Mouse (Mus musculus): ENCODE measurements around the gene Zfhx3.

Gene Zfhx3

DNA sequence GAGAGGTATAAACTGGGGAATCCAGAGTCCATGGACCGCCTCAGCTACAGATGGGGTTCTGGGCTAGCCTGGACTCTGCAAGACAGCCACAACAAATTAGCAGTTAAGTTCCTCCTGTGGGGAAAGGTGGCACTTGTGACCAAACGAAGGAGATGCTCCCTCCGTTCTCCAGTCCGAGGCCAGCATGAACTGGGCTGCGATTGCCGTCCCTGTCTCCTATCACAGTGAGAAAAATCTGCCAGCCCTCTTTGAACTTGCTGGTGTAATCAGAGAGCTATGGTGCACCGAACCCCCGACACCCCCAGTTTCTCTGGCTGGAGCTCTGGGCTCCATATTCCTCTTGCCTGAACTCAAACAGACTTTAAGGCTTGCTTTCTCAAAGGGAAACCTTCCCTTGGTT, 945.4 kb downstream of the Zfhx3 start:
- DNase-seq (ENCODE audit: low spot score in 2 of 2): peak in 1 of 2 experiments; percentile 38

DNA sequence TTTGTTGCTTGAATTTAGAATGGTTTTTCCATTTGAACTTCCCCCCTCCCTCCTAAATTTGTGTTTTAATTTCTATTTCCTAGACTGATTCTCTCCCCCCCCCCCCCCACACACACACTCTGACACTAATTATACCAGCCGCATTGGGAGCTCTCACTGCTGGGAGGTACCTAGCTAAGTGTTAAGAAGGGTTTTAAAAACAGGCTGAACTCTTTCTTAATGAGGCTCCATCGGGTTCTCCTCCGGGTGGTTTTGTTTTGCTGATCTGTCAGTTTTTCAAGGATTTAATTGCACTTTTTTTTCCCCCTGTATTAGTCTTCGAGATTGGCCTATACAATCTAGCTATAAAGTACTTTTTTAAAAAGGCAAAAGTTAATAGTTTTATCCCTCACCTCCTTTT, 946.5 kb downstream of the Zfhx3 start:
- no peak for DNase-seq (ENCODE audit: low spot score in 2 of 2)

DNA sequence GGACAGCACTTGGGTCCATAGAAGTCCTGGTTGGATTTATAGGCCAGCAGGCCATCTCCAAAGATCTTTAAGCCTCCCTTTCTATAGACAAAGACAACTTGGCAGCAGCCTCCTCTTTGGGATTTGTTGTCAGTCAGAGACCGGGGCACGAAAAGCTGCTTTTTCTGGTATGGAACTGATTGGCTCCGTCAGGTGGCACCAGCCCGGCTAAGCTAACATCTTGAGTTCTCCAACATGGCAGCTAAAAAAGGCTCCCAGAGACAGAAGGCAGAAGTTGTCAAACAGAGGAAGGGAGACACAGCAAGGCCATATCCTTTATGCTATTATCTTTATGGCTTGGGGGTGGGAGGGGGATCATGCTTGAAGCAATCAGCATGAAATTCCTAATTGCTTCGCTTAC, 947.0 kb downstream of the Zfhx3 start:
- DNase-seq (ENCODE audit: low spot score in 2 of 2): no peak

DNA sequence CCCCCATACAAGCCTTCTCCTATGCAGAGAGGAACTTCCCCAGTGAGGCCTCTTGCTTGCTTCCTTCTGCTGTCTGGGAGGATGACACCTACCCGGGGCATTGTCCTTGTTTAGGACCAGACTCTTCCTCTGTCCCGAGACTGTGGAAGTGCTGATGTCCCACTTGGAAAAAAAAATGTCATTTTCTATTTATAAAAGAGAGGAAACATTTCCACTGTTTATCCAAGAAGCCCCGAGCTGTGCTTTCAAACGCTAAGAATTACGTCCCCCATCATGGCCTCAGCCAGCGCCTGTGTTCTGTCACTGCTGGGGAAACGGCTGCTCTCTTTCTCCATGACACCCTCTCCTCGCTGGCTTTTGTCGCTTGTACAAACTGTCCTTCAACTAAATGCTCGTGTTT, 951.8 kb downstream of the Zfhx3 start:
- DNase-seq (ENCODE audit: low spot score in 2 of 2): no peak

DNA sequence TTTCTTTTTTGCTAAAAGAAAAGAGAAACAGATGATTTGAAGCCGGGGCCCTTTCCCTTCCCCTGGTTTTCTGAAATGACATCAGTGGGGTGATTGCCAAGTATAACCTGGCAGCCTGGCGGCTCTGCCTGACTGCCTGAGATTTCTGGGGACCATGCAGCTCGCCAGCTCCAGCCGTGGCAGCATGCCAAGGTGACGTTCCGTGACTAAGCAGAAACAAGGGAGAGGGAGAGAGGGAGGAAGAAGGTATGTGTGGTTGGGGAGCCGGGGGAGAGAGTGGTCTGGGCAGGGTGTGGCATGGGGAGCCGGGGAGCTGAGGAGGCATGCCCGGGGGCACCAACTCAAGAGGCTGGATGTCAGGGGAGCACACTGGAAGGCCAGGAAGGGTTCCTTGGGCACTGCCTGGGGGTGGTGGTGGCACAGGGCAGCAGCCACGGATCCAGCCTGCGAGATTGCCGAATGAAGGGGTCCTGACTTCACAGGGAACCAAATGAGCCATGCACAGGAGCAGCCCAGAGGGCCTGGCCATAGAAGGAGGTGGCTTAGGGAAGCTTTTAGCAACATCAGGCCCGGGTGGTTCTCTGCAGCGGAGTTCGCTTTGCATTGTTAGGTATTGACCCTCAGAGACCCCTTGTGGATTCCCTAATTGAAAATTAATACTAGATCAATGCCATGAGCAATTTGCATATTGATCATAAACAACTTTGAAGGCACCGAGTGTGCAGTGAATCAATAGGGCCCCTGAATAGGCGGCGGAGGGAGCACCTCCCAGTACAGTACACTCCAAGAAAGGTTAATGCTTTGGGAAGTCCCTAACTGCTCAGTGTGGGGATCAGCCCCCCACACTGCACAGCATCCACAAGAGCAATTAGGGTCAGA, 954.3 kb downstream of the Zfhx3 start:
- no peak for DNase-seq (ENCODE audit: low spot score in 2 of 2)

DNA sequence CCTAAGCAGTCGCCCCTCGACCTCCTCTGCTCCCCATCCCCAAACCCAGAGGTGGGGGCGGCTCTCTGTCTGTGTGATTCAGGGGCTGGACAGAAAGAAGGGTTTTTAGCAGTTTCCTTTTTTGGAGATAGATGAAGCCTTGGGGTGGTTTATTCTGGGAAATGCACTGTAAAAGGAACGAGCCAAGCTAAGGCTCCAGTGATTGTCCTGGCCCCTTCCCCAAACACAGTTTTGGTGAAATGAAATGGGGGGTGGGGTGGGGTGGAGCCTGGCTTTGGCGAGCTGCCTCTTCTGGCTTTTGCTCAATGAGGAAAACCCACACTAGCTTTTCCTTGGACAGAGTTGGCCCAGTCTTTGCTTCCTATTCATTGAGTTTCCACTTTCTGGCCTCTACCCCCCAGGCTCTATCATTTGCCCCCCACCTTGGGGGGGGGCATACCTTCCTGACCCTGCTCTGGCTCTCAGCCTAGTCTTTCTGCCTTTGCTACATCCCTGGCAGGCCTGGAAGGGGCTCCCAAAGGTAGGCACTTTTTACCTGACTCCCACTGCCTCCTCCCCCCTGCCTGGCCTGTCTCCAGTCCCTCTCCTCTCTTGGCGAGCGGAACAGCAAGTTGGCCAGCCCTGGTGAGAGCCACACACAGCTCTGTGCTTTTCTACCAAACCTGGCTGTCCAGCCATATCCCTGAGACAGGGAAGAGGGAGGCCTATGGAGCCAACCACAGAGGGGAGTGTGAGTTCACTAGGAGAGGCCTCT, 955.1 kb downstream of the Zfhx3 start:
- no peak for DNase-seq (ENCODE audit: low spot score in 2 of 2)

- no peak for DNase-seq (ENCODE audit: low spot score in 2 of 2)
Measured at GRCm38 (mm10) chr8:108899251-108899771, 956.9 kb downstream of the Zfhx3 start.

DNA sequence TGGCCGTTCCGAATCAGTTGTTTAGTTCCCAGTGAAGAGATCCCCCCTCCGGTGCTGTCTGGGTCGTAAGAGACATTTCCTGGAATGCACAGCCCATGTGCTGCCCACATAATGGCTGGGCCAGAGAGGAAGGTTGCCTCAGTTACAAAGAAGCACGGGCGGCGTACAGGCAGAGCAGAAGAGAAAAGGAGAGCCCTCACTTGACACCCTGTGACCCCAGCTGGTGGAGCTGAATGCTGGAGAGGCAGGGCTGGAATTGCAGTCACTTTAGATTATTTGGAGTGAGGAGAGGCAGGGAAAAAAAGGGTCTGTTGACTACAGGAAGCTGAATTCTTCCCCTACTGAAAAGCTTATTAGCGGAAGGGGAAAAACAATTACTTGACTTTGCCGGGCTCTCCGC, 958.1 kb downstream of the Zfhx3 start:
- no peak for DNase-seq (ENCODE audit: low spot score in 2 of 2)

- no peak for DNase-seq (ENCODE audit: low spot score in 2 of 2)
Measured at GRCm38 (mm10) chr8:108901208-108901607, 958.8 kb downstream of the Zfhx3 start.

DNA sequence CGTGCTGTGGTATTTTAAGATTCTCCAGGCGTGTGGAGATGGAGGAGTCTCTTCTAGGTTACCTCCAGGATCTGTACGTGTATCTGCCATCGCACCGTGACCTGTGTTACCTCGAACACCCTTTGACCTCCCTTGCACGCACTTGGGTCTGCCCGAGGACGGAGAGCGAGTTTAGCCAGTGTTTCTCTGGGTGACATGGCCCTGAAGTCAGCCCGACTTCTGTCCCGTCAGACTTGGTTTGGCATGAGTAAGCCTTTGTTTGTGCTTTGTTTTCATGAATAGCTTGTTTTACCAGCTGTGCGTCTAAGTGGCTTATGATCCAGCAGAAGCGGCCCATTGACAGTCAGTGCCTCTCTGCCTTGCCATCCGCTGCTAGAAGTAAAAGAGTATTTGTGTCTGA, 961.1 kb downstream of the Zfhx3 start:
- DNase-seq (ENCODE audit: low spot score in 2 of 2): no peak

- peak in 1 of 2 experiments; percentile 51 for DNase-seq (ENCODE audit: low spot score in 2 of 2)
Measured at GRCm38 (mm10) chr8:108904288-108904971, 962.0 kb downstream of the Zfhx3 start.

DNA sequence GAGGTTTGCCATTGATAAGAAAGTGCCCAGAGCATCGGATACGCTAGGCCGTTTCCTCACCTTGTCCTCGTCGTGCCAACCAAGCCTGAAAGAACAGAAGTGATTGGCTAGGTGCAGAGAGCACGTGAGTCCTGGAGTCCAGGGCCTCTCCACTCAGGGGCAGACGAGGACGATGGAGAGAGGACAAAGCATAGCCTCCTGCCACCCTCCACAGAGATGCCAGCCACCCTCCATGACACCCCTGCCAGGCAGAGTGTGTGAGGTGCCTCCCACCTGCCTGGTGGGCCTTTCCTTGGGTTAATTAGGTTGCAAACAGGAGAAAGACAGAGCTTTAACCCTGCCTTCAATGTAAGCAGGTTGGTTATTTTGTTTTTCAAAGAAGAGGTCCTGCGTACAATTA, 965.6 kb downstream of the Zfhx3 start:
- no peak for DNase-seq (ENCODE audit: low spot score in 2 of 2)

GRCm38 (mm10) chr8:108908540-108908939, 966.1 kb downstream of the Zfhx3 start:
- DNase-seq (ENCODE audit: low spot score in 2 of 2): no peak

DNA sequence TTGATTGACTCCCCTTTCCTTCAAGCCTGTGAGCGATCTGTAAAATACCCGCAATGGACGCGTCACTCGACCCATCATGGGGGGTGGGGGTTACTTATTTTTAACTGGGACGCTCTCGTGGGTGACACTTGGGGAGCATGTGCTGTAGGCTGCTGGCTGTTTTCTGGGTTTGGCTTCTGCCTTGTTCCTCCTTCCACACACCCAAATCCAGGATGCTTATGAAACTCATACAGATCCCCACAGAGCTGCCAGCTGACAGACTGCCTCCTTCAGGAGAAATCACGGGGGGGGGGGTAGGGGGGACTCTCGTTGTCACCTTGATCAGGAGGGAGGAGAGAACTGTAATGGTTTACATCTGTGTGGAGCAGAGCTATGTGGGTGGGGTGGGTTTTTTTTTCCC, 966.6 kb downstream of the Zfhx3 start:
- no peak for DNase-seq (ENCODE audit: low spot score in 2 of 2)

GRCm38 (mm10) chr8:108909455-108909854, 967.0 kb downstream of the Zfhx3 start:
- DNase-seq (ENCODE audit: low spot score in 2 of 2): no peak

- DNase-seq (ENCODE audit: low spot score in 2 of 2): no peak
Measured at GRCm38 (mm10) chr8:108910843-108911242, 968.4 kb downstream of the Zfhx3 start.

DNA sequence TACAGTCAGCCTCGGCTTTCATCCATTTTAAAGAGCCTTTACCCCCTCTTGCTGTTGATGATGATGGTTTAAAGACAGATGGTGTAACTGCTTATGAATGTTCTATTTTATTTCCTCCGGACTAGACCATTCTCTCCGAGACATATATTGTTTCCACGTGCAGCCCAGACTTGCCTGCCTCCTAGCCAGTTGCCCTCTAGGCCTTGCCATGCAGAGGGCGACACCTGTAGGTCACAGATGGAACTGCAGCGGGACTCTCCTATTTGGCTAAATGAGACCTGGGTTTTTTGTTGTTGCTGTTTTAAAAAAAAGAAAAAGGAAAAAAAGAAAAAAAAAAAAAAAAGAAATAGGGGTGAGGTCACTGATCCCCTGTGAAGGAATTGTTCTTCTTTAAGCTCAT, 969.1 kb downstream of the Zfhx3 start:
- DNase-seq (ENCODE audit: low spot score in 2 of 2): peak; percentile 91 to 96

- DNase-seq (ENCODE audit: low spot score in 2 of 2): no peak
Measured at GRCm38 (mm10) chr8:108912998-108913397, 970.6 kb downstream of the Zfhx3 start.

GRCm38 (mm10) chr8:108915425-108915824, 973.0 kb downstream of the Zfhx3 start:
- no peak for DNase-seq (ENCODE audit: low spot score in 2 of 2)

DNA sequence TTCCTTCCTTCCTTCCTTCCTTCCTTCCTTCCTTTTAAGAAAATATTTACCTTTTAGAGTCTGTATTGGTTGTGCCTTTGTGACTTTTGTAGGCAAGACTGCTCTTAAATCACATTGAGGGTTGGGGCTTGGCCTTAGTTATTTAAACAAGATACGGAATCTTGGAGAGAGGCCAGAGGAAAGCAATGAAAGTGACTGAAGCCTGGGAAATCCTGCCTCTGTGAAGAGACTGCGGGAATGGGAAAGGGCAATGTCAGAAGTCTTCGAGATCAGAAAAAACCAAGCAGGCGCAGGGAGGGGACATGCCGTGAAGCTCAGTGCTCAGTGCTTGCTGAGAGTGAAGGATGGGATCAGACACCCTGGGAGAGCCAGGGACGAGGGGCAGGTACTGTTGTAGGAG, 973.4 kb downstream of the Zfhx3 start:
- DNase-seq (ENCODE audit: low spot score in 2 of 2): no peak

DNA sequence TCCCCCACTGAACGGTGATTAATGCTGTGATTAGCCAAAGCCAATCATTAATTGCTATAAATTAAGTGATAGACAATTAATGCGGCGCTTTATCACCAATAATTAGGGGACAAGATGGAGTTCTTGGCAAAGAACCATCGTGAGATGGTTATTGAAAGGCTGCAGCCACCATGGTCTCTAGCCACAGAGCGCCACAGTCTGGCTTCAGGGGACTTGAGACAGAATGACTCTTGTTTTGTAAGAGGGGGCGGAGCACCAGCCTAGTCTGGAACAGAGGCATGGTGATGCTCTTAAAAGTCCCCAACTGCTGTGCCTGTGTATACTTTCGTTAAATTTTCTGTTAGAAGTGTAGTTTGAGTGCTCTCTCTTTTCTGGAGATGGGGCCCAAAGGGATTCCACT, 977.7 kb downstream of the Zfhx3 start:
- no peak for DNase-seq (ENCODE audit: low spot score in 2 of 2)

DNA sequence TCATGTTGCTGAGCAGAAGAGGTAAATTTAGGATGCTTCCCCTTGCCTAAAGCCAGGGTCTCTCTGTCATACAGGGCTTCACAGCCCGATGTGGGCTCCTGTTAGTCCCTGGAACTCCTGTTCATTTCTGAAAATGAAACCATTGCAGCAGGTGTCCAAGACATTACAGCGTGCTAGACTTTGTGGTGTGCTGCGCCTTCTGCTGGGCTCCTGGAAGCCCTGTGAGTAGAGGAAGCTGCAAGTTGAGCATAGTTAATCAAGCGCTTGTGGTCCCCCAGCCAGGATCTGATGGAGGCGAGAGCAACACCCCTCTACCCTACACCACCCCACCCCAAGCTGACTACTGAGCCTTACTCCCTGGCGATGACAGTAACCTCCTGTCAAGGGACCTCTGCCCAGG, 980.7 kb downstream of the Zfhx3 start:
- DNase-seq (ENCODE audit: low spot score in 2 of 2): peak in 1 of 2 experiments; percentile 39
